Mouse (Mus musculus) gastrocnemius, adult 2 months (tissue): Measurements from ENCODE around the gene Pcyt2. TPM values are rescaled to one million over a fixed set of nuclear protein-coding genes. Genes with fewer than 3 reads are reported as not detected.
A peak's percentile ranks its signal among the peaks of the same experiment; 100 is the strongest.

ENCODE experiments used
- DNase-seq: peaks from one replicate; pipeline ENCODE4 v3.0.0; 2022
- H3K27ac ChIP-seq: fragments of 200-600 bp; 2 replicates; pipeline ENCODE4 v1.8.1; 2022; ENCODE audit warnings: mild to moderate bottlenecking
- H3K4me3 ChIP-seq: fragments of 200-600 bp; 2 replicates; pipeline ENCODE4 v1.8.1; 2022; ENCODE audit warnings: mild to moderate bottlenecking, moderate library complexity
- CTCF ChIP-seq: fragments of 200-600 bp; IDR thresholded peaks from 2 replicates; pipeline ENCODE4 v1.8.1; 2022; ENCODE audit warnings: antibody characterized with exemption, mild to moderate bottlenecking, moderate library complexity
- intact Hi-C: fragments of 180-260 bp; cut with DNase I; formaldehyde crosslinking; loops from one replicate; pipeline ENCODE4 v1.15.1; 2025
- total RNA-seq, 2 experiments: library from RNA; stranded (reverse); gene quantifications; 2 replicates each; pipeline ENCODE4 v1.2.3; 2021

Pcyt2 gene
- total RNA-seq, 2 experiments from 2014 or later = 30.6 to 39.2 TPM

GRCm38 (mm10) chr11:120631726-120632448 lies 14.2 kb upstream of the Pcyt2 start:
- peak overlapping the region; percentile 96 for H3K4me3 ChIP-seq
- intact Hi-C loops = no loop called here
- H3K27ac ChIP-seq = peak overlapping the region; percentile 98
- no peak for DNase-seq
- TF ChIP-seq CTCF = no peak

- intact Hi-C loops = no loop called here
- H3K4me3 ChIP-seq = peak overlapping the region; percentile 96
- DNase-seq = peak; percentile 32
- peak overlapping the region; percentile 98 for H3K27ac ChIP-seq
- no peak for TF ChIP-seq CTCF
Measured at GRCm38 (mm10) chr11:120630881-120631725, 13.4 kb upstream of the Pcyt2 start.

- Histone ChIP-seq H3K27ac (peak overlapping the region; percentile 98), H3K4me3 (peak overlapping the region; percentile 69)
- intact Hi-C loops = no loop called here
- TF ChIP-seq CTCF = no peak
- peak; percentile 58 for DNase-seq
Measured at GRCm38 (mm10) chr11:120630401-120630871, 12.7 kb upstream of the Pcyt2 start.

GRCm38 (mm10) chr11:120629911-120630310 lies 12.2 kb upstream of the Pcyt2 start:
- DNase-seq = peak; percentile 87
- TF ChIP-seq CTCF = no peak
- intact Hi-C loops = no loop called here
- Histone ChIP-seq H3K4me3 (peak overlapping the region; percentile 69), H3K27ac (peak overlapping the region; percentile 98)

GRCm38 (mm10) chr11:120629341-120629730 lies 11.6 kb upstream of the Pcyt2 start:
- peak overlapping the region; percentile 69 for H3K4me3 ChIP-seq
- intact Hi-C loops = no loop called here
- peak overlapping the region; percentile 98 for H3K27ac ChIP-seq
- DNase-seq = peak; percentile 82
- no peak for TF ChIP-seq CTCF

GRCm38 (mm10) chr11:120628601-120629340 lies 11.0 kb upstream of the Pcyt2 start:
- intact Hi-C loops = no loop called here
- no peak for DNase-seq
- H3K27ac ChIP-seq = peak overlapping the region; percentile 98
- TF ChIP-seq CTCF = no peak
- peak overlapping the region; percentile 69 for H3K4me3 ChIP-seq

- TF ChIP-seq CTCF = no peak
- Histone ChIP-seq H3K27ac (peak overlapping the region; percentile 43), H3K4me3 (no peak overlapping the region)
- no peak for DNase-seq
- intact Hi-C loops = no loop called here
Measured at GRCm38 (mm10) chr11:120627468-120628300, 9.9 kb upstream of the Pcyt2 start.

GRCm38 (mm10) chr11:120626785-120627467 lies 9.2 kb upstream of the Pcyt2 start:
- H3K27ac ChIP-seq = no peak overlapping the region
- TF ChIP-seq CTCF = no peak
- no peak for DNase-seq
- intact Hi-C loops = no loop called here
- no peak overlapping the region for H3K4me3 ChIP-seq

GRCm38 (mm10) chr11:120625152-120625775 lies 7.5 kb upstream of the Pcyt2 start, which contains the start of gene Sirt7:
Gene Sirt7 (minus strand): TSS chr11:120625240.
- TF ChIP-seq CTCF = no peak
- DNase-seq = no peak
- H3K27ac ChIP-seq = peak within 1 kb of the TSS; percentile 87
- H3K4me3 ChIP-seq = peak within 1 kb of the TSS; percentile 85
- intact Hi-C loops = loop anchor here (2.0 kb wide), 1 partner anchor 88 kb away; the partner anchor contains the start of genes Cenpx and Lrrc45

- intact Hi-C loops = loop anchor here (2.0 kb wide), 1 partner anchor 88 kb away; the partner anchor contains the start of genes Cenpx and Lrrc45
- Histone ChIP-seq H3K27ac (peak overlapping the region; percentile 87), H3K4me3 (peak overlapping the region; percentile 85)
- DNase-seq = peak; percentile 91
- TF ChIP-seq CTCF = no peak
Measured at GRCm38 (mm10) chr11:120624680-120625111, 7.0 kb upstream of the Pcyt2 start.
